Mouse (Mus musculus): ENCODE measurements around the gene Mecom.

Gene Mecom

GRCm38 (mm10) chr3:30353878-30354727, 193.7 kb downstream of the Mecom start:
- DNase-seq (ENCODE audit: low spot score in 2 of 2) = no peak

DNA sequence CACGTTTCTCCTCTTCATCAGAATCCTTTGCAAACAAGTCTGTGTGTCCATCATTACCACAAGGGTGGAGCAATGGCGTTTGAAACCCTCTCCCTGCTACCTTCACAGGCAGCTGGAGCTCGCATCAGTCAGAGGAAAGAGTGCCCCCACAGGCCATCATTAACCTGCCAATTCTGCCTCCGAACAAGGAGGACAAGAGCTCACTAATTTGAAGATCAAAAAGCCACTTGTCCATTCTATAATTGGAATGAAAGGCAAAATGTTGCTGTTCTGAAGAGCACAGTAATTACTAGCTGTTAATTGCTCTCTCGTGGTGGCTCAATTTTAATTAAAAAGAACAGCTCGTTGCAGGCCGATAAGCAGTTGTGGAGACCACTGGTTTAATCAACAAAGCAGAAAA, 198.5 kb downstream of the Mecom start:
- DNase-seq (ENCODE audit: low spot score in 2 of 2) = peak in 1 of 2 experiments; percentile 41

GRCm38 (mm10) chr3:30344151-30344550, 203.7 kb downstream of the Mecom start:
- DNase-seq (ENCODE audit: low spot score in 2 of 2) = no peak

DNA sequence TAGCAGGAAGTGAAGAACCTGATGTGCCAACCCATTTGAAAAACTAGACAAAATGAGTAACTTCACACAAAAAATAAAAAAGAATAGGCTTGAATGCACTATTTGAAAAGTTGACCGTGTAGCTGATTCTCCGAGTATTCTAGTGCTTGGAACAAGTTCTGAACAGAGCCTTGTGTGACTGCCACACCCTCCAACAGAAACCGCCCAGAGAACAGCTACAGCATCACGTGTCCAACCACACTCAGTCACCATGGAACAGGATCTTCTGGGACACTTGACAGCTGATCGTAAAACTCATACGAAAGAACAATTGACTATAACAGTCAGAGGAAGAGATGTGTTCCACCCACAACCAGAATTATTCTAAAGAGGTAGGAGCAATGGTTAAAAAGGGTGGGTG, 215.5 kb downstream of the Mecom start:
- no peak for DNase-seq (ENCODE audit: low spot score in 2 of 2)

DNA sequence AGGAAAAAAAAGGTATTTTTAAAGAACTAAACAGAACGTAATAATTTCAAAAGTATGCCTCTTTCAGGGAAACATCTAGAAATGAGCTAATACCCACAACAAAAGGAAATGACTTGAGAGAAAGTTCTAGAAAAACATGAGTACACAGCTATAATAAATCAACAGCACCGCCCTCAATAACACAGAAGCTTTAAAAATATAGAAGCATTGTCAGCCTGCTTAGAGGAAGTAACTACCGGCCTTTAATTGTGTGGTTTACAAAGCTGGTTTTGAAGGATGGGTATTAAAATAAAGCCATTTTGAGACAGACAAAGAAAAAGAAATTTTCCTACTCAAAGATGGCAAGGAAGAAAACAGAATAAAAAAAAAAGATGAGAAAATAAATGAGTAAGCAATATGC, 217.3 kb downstream of the Mecom start:
- no peak for DNase-seq (ENCODE audit: low spot score in 2 of 2)

GRCm38 (mm10) chr3:30330021-30330420, 217.8 kb downstream of the Mecom start:
- no peak for DNase-seq (ENCODE audit: low spot score in 2 of 2)

- DNase-seq (ENCODE audit: low spot score in 2 of 2) = no peak
Observed at GRCm38 (mm10) chr3:30314955-30315354, 232.9 kb downstream of the Mecom start.

DNA sequence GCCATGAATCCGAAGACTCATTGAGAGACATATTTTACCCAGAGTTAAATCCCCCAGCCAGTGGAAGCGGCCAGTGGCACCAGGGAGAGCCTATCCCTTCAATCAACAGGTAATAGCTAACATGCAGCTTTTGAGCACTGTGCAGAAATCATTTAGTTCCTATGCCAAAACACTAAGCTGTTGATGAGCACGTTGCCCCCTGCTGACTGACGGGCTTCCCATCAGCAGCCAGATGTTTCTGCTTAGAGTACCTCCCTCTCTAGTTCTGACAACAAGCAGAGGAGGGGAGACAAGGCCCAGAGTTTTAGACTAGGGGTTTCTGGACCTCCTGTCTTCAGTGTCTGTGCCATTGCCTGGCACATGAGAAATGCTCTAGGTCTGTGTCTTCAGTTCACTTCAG, 239.7 kb downstream of the Mecom start:
- DNase-seq (ENCODE audit: low spot score in 2 of 2) = no peak

- DNase-seq (ENCODE audit: low spot score in 2 of 2) = no peak
Observed at GRCm38 (mm10) chr3:30307601-30308000, 240.2 kb downstream of the Mecom start.

GRCm38 (mm10) chr3:30306080-30306479, 241.7 kb downstream of the Mecom start:
- no peak for DNase-seq (ENCODE audit: low spot score in 2 of 2)

GRCm38 (mm10) chr3:30299460-30299859, 248.3 kb downstream of the Mecom start:
- no peak for DNase-seq (ENCODE audit: low spot score in 2 of 2)

GRCm38 (mm10) chr3:30294433-30294832, 253.4 kb downstream of the Mecom start:
- DNase-seq (ENCODE audit: low spot score in 2 of 2) = no peak

DNA sequence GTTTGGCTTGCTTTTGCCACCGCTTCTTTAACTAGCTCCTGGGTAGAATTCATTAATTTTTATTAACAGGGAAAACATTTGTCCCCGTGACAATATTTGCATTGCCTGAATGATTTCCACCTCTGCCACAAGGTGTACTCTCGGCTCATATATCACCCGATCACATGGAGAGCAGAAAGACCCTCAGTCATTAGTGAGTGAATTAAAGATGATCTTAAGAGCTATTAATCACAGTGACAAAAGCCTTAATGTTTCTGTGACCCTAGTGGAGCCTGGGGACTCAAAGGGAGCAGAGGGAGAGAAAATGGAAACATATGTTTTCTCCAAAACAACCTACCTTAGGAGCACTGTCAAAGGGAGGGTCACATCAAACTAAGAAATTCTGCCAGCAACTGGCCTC, 261.3 kb downstream of the Mecom start:
- no peak for DNase-seq (ENCODE audit: low spot score in 2 of 2)

DNA sequence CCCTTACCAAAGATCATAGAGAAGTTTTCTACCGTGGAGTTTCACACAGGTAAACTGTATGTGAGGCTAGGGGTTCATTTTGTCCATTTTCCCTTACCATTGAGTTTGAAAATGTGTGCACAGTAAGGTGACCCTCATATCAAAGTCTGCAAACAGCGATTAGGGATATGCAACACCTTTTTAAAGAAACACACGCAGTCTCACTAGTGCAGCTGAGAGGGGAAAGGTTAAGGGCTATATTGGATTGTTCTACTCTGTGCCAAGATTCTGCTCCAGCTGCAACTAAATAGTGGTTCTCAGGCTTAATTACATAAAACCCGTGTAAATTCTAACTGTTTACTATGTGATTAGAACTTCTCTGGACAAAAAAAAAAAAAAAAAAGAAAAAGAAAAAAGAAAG, 263.7 kb downstream of the Mecom start:
- no peak for DNase-seq (ENCODE audit: low spot score in 2 of 2)

- DNase-seq (ENCODE audit: low spot score in 2 of 2) = no peak
Observed at GRCm38 (mm10) chr3:30283562-30283961, 264.2 kb downstream of the Mecom start.

DNA sequence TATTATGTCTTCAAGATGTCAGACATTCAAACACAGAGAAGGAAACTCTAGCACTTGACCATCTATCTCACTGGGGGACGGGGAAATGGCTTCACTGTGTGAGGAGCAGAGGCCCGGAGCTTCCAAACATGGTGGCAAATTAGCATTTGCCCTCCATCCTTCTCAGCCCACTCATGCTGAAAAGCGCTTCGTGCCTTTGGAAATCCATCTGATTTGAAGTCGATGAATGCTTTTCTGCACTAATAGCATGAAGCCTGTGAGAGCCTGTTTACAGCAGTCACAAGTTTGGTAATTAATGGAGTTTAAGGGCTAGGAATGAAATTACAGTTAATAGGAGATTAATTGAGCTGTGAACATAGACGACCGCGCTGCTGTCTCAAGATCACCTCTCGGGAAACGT, 270.2 kb downstream of the Mecom start:
- DNase-seq (ENCODE audit: low spot score in 2 of 2) = no peak

- DNase-seq (ENCODE audit: low spot score in 2 of 2) = no peak
Observed at GRCm38 (mm10) chr3:30276099-30276498, 271.7 kb downstream of the Mecom start.

GRCm38 (mm10) chr3:30269253-30269652, 278.6 kb downstream of the Mecom start:
- no peak for DNase-seq (ENCODE audit: low spot score in 2 of 2)

DNA sequence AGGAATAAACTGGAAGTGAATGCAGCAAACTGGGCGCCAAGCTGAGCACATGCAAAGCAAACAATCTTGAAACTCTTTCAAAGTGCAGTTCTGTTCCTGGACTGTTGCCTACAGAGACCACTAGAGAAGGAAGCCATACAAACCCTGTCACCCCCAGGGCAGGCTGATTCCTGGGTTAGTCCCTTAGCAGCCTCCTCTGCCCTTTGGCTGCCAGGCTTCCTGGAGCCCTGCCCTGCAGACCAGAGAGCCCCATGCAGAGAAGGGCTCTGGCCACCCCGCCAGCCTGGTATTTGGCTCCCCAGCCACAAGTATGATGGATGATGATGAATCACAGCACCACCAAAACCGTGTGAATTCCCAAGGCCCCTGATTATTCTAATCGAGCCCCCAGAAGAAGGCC, 286.9 kb downstream of the Mecom start:
- DNase-seq (ENCODE audit: low spot score in 2 of 2) = no peak

DNA sequence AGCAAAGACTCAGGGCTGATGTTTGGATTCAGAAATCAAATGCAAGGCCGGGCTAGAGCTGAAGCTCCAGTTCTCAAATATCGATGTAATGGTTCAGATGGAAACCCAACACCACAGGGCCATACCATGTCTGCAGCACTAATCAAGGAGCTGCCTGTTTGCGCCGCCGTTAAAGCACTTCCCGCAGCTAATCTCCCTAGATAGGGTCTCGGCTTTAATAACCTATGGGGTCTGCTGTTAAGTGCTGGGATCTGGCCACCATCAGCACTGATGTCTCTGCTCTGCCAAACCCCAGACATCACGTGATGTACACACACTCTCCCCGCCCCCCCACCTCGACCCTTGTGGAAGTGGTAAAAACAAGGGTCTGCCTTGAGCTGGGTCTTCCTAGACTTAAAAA, 289.4 kb downstream of the Mecom start:
- DNase-seq (ENCODE audit: low spot score in 2 of 2) = no peak

DNA sequence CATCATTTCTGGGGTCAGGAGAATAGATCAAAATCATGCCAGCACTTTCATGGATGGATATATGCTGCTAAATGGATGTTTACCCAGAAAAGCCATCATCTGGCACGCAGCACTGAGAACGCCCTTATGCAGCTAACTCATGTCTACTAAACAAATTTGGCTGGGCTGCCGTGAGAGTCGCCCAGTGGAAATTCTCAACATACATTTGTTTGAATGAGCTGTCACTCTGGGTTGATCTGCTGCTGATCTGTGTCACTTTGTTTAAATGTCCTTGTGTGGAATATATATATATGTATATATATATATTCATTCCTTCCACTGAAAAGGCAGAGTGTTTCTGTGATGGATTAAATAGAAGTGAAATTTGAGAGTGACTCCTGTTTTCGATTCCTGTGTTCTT, 290.0 kb downstream of the Mecom start:
- DNase-seq (ENCODE audit: low spot score in 2 of 2) = no peak

- no peak for DNase-seq (ENCODE audit: low spot score in 2 of 2)
Observed at GRCm38 (mm10) chr3:30256896-30257295, 290.9 kb downstream of the Mecom start.

DNA sequence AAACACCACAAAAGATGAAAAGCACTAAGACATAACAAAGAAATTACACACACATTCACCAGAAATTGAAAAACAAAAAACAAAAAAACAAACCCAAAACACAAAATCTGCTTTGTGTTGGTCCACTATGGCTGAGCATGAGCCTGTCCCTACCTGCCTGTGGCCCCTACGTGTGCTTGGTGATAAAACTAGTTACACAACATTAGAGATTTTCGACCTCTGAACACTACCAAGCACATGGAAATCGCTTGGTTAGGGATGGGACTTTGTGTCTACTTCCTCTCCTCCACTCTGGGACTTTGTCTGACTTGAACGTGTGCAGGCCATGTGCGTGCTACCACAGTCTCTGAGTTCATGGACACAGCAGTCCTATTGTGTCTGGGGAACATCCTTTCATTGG, 292.0 kb downstream of the Mecom start:
- DNase-seq (ENCODE audit: low spot score in 2 of 2) = no peak

GRCm38 (mm10) chr3:30254451-30254850, 293.4 kb downstream of the Mecom start:
- DNase-seq (ENCODE audit: low spot score in 2 of 2) = no peak

Measured in spleen, postnatal 4 days (tissue).